Mouse (Mus musculus): ENCODE data around the gene Svop. TPM values are rescaled to one million over a fixed set of nuclear protein-coding genes. Genes with fewer than 3 reads are reported as not detected.

Svop gene
- polyA plus RNA-seq (2012; ENCODE audit: insufficient read depth, low replicate concordance): 0.13 and 1.4 TPM in 2 replicates

DNA sequence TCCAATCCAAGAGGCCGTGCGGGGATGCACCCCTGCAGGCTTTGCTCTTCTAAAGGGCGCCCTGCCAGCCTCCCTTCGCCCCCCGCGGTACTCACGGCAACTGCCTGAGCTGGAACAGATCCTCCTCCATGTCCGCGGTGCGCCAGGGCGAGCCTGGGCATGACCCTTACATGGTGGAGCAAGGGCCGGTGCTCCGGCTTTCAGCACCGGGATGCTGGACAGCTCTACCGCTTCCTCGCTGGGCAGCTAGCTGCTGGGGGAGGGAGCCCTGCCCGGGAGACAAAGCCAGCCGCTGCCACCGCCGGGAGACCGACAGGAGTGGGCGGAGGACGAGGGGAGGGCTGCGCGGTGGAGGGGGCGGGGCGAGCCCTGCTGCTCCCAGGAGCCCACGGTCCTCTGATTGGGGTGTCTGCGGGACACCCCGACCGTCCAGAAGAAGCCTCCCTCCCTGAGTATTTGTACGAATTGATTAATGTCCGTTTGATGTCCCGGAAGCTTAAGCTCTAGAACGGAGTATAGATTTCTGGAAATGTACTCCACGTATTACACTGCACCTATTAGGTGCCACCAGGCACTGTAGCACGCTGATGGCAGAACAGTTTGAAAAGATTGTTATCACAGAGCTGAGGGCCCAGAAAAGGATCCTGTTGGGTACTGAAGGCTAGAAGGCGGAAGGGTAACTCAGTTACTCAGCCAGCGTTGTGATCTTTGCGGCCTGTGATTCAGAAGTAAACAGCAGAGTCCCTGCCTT is at the start of gene Svop:
Gene Svop, minus strand, starts transcription at position 514 of the 751 bp plus-strand sequence.
- H3K36me3 ChIP-seq (replicated peaks; ENCODE audit: low read length): no peaks in the 10 kb centered on the region
- H3K9me3 ChIP-seq: peaks cover 10% of the 10 kb centered on the region; the same call in 1 of the 2 replicates
- no peak for TF ChIP-seq GATA1 (IDR thresholded peaks at IDR 0.05; ENCODE audit: borderline replicate concordance, low read length)
- H3K4me1 ChIP-seq: peaks cover 10% of the 10 kb centered on the region
- peak within 1 kb of the TSS; percentile 86 for H3K4me3 ChIP-seq (replicated peaks)
- H3K27me3 ChIP-seq (replicated peaks): peaks cover 45% of the 10 kb centered on the region

DNA sequence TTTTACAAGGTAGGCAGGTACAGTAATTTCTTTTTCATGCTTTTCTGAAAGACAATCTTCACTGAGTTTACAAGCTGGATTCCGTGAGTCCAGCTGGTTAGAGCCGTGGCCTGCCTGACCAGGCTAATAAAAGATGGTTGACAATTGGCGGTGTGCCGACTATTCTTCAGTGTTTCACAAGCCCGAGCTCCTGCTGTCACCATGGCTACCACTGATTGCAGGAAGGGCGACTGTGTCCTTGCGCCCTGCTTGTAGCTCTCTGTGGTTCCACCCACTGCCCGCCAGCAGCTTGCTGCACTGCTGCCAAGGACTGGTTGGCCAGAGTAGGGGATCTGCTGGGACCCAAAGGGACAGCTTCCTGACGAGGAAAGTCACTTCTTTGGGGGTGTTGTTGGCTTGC is 47.8 kb upstream of the Svop start:
- no peak for TF ChIP-seq FLI1 (IDR thresholded peaks at IDR 0.05; ENCODE audit: low read length)
- TF ChIP-seq GATA1 (IDR thresholded peaks at IDR 0.05; ENCODE audit: borderline replicate concordance, low read length): no peak
- H3K4me1 ChIP-seq: peaks cover 19% of the 10 kb centered on the region
- H3K36me3 ChIP-seq (replicated peaks; ENCODE audit: low read length): peaks cover 45% of the 10 kb centered on the region
- H3K4me3 ChIP-seq (replicated peaks): no peak overlapping the region
- peaks cover 9% of the 10 kb centered on the region for H3K27me3 ChIP-seq (replicated peaks)
- no peaks in the 10 kb centered on the region for H3K9me3 ChIP-seq

DNA sequence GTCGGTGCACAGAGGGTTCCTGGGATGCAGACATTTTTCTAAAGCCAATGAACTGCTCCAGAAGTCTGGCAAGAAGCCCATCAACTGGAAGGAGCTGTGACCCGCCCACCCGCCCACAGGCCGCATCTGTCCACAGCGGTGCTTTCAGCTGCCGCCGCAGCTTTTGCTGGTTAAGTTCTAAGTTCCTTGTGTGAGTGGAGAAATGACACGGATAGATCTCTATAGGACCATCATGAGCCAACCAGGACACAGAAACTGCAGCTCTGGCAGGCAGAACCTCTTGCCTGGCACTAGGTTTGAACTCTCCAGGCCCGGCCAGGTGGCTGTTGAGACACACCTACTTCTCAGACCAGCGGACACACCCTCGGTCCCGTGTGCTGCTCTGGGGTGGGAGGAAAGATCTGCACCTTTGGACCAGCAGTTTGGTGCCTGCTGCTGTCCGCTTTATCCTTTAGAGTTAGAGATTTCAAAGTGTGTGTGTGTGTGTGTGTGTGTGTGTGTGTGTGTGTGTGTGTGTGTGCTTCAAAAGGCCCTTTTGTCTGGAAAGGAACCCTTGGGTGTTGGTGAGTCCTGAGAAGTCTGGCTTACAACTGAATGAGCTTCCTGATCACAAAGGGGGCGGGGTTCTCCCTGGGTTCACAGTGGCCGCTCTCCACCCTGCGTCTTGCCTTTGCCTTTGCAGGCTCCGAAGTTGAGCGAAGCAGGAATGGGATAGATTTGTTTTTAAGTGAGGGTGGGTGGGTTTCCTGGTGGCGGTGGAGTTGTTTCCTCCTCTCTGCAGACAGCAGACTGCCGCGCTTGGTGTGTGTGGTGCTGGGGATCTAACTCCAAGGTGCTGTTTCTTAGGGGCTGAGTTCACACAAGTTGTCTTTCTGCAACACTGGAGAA is 47.2 kb upstream of the Svop start:
- Histone ChIP-seq H3K9me3 (no peaks in the 10 kb centered on the region), H3K36me3 (replicated peaks; ENCODE audit: low read length) (peaks cover 46% of the 10 kb centered on the region)

DNA sequence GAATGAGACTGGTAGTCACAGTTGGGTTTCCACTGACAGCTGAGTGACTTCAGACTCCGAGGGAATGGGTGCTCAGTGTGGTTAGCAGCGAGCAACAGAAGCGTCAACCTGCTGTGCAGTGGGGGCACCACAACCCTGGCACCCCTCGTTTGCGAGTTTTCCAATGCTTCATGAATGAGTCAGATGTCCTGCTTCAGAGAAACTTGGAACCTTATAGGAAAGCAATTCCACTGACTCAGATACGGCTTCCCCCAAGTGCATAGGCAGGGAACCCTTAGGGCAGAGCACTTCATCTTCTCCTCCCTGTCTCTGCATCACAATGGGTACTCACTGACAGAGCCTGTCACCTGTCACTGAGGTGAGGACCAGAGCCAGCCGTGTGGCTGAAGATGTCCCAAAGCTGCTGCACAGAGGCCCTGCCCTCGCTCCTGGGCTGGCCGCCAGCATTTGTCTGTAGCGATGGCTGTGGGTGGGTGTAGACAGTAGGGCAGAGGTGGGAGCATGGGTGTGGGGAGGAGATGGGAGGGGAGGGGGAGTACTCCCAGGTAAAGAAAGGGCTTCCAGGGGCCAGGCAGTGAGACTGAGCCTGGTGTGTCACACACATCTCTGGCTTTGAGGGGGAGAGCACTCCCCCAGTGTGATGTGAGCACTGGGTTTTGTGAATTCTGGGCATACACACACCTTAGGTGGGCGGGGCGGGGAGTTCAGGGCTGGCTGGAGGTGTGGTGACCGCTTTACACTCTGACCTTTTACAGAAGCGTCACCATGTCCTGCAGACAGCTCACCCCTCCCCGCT is 46.3 kb upstream of the Svop start:
- peaks cover 2% of the 10 kb centered on the region for H3K27me3 ChIP-seq (replicated peaks)
- H3K4me1 ChIP-seq: peaks cover 31% of the 10 kb centered on the region
- H3K9me3 ChIP-seq: no peaks in the 10 kb centered on the region
- H3K36me3 ChIP-seq (replicated peaks; ENCODE audit: low read length): peaks cover 48% of the 10 kb centered on the region
- TF ChIP-seq FLI1 (IDR thresholded peaks at IDR 0.05; ENCODE audit: low read length) (no peak), GATA1 (IDR thresholded peaks at IDR 0.05; ENCODE audit: borderline replicate concordance, low read length) (no peak)
- H3K4me3 ChIP-seq (replicated peaks): no peak overlapping the region

More for the DNA sequence above, 47.2 kb upstream of the Svop start:
- H3K4me3 ChIP-seq (replicated peaks): no peak overlapping the region
- peaks cover 8% of the 10 kb centered on the region for H3K27me3 ChIP-seq (replicated peaks)
- peaks cover 26% of the 10 kb centered on the region for H3K4me1 ChIP-seq
- TF ChIP-seq GATA1 (IDR thresholded peaks at IDR 0.05; ENCODE audit: borderline replicate concordance, low read length) (no peak), FLI1 (IDR thresholded peaks at IDR 0.05; ENCODE audit: low read length) (no peak)

DNA sequence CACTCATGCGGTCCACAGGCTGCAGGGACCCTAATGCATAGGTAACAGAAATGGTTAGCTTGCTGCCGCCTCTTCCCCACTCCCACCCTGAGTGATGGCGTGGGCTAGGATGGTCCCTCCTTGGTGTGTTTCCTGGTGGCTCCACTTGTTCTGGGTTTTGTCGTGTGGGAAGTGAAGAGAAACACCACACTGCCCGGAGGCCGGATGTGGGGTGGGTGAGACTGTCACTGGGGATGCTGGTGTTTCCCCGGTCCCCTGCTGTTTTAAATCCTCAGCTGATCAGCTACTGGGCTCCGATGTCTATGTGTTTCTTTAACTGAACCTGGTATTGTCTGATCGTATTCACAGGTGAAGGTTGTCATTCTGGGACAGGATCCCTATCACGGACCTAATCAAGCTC is 44.1 kb upstream of the Svop start:
- no peak for TF ChIP-seq FLI1 (IDR thresholded peaks at IDR 0.05; ENCODE audit: low read length)
- no peak for TF ChIP-seq GATA1 (IDR thresholded peaks at IDR 0.05; ENCODE audit: borderline replicate concordance, low read length)
- Histone ChIP-seq H3K4me3 (replicated peaks) (peak overlapping the region; percentile 70), H3K9me3 (no peaks in the 10 kb centered on the region), H3K36me3 (replicated peaks; ENCODE audit: low read length) (peaks cover 48% of the 10 kb centered on the region), H3K27me3 (replicated peaks) (peaks cover 2% of the 10 kb centered on the region), H3K4me1 (peaks cover 52% of the 10 kb centered on the region)

DNA sequence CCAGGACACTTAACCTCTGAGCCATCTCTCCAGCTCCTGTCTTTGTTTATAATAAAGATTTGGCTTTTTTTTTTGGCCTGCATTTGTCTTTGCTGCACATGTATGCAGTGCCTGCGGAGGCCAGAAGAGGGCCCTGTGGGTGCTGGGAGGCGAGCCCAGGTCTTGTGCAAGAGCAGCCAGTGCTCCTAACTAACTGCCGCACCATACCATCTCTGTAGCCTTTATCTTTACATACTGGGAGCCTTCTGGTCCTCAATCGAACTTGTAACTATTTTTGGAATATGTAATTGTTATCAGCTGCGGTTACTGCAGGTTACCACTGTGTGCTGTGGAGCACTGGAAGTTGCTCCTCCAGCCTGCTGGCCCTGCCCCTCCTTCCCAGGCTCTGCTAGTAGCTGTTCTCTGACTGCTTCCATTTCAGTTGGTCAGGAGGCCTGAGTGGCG is 42.7 kb upstream of the Svop start:
- peaks cover 2% of the 10 kb centered on the region for H3K27me3 ChIP-seq (replicated peaks)
- H3K4me1 ChIP-seq: peaks cover 62% of the 10 kb centered on the region
- TF ChIP-seq GATA1 (IDR thresholded peaks at IDR 0.05; ENCODE audit: borderline replicate concordance, low read length) (no peak), FLI1 (IDR thresholded peaks at IDR 0.05; ENCODE audit: low read length) (no peak)

DNA sequence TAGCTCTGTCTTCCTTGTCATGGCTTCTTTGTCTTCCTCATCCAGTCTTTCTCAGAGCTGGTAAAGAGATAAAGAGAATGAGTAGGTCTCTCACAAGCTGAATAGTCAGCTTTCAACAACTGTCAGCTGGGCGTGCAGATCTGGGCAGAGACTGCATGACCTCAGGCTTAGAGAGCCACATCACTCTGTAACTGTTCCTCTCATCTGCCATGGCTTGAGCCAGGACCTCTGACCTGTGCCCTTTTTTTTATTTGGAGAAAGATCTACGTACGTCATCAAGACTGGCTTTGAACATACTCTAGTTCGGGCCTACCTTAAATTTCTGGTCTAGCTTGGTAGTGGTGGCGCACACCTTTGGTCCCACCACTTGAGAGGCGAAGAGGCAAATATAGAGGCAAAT is 41.5 kb upstream of the Svop start:
- peaks cover 2% of the 10 kb centered on the region for H3K27me3 ChIP-seq (replicated peaks)
- H3K4me1 ChIP-seq: peaks cover 66% of the 10 kb centered on the region
- TF ChIP-seq GATA1 (IDR thresholded peaks at IDR 0.05; ENCODE audit: borderline replicate concordance, low read length): no peak
- no peak for TF ChIP-seq FLI1 (IDR thresholded peaks at IDR 0.05; ENCODE audit: low read length)
- H3K36me3 ChIP-seq (replicated peaks; ENCODE audit: low read length): peaks cover 33% of the 10 kb centered on the region
- no peaks in the 10 kb centered on the region for H3K9me3 ChIP-seq
- no peak overlapping the region for H3K4me3 ChIP-seq (replicated peaks)

More for the DNA sequence above, 42.7 kb upstream of the Svop start:
- no peaks in the 10 kb centered on the region for H3K9me3 ChIP-seq
- H3K4me3 ChIP-seq (replicated peaks): no peak overlapping the region
- peaks cover 44% of the 10 kb centered on the region for H3K36me3 ChIP-seq (replicated peaks; ENCODE audit: low read length)

DNA sequence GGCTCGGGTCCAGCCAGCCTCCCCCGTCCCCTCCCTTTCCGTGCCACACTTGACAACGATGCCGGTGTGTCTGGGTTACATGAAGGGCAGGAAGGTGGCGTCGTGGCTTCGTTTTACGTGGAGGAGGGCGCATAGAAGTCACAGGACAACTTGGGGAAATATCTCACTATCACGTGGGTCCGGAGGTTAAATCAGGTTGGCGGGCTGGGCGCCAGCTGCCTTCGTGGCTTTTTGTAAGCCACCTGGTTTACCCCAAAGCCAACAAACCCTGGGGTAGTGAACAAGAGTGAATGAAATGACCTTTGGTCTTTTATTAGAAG is 40.1 kb upstream of the Svop start:
- TF ChIP-seq GATA1 (IDR thresholded peaks at IDR 0.05; ENCODE audit: borderline replicate concordance, low read length) (no peak), FLI1 (IDR thresholded peaks at IDR 0.05; ENCODE audit: low read length) (no peak)
- Histone ChIP-seq H3K27me3 (replicated peaks) (peaks cover 2% of the 10 kb centered on the region), H3K9me3 (no peaks in the 10 kb centered on the region), H3K36me3 (replicated peaks; ENCODE audit: low read length) (peaks cover 21% of the 10 kb centered on the region), H3K4me3 (replicated peaks) (peak overlapping the region; percentile 95), H3K4me1 (peaks cover 78% of the 10 kb centered on the region)

DNA sequence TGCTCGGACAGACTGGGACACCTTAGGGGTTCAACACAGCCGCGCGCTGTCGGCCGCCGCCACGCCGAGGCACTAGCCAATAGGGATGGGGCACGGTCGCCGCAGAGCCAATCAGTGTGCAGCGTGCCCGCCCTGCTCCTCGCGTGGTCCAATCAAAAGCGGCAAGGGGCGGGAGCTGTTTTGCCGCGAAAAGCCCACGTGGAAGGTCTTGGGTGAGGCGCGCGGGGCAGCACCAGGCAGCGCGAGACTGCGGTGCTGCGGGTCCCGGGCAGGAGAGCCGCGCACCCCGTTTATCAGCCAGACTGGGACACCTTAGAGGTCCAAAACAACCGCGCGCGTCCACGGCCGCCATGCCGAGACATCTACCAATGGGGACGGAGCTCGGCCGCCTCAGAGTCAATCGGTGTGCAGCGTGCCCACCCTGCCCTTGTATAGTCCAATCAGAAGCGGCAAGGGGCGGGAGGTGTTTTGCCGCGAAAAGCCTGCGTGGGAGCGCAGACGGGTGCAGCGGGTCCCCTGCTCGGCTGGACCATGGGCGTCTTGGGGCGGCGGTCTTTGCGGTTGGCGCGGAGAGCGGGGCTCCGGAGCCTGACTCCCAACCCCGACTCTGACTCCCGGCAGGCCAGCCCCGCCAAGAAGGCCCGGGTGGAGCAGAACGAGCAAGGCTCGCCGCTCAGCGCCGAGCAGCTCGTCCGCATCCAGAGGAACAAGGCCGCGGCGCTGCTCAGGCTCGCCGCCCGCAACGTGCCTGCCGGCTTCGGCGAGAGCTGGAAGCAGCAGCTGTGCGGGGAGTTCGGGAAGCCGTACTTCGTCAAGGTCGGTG is 39.5 kb upstream of the Svop start:
- peaks cover 81% of the 10 kb centered on the region for H3K4me1 ChIP-seq
- TF ChIP-seq GATA1 (IDR thresholded peaks at IDR 0.05; ENCODE audit: borderline replicate concordance, low read length): no peak
- TF ChIP-seq FLI1 (IDR thresholded peaks at IDR 0.05; ENCODE audit: low read length): no peak
- H3K4me3 ChIP-seq (replicated peaks): peak overlapping the region; percentile 95
- peaks cover 2% of the 10 kb centered on the region for H3K27me3 ChIP-seq (replicated peaks)
- H3K36me3 ChIP-seq (replicated peaks; ENCODE audit: low read length): peaks cover 16% of the 10 kb centered on the region
- no peaks in the 10 kb centered on the region for H3K9me3 ChIP-seq
